Mouse (Mus musculus) olfactory bulb, adult 2 months (tissue): ENCODE measurements at regions not wholly inside any gene's neighbourhood (a gene's known extent, or its start where the extent isn't known, plus 50 kb on each side); places are given as distances from the start of the nearest gene placed in this dataset.

Experiments
- CTCF ChIP-seq: fragments of 200-500 bp; IDR thresholded peaks from 2 replicates; pipeline ENCODE4 v1.5.1; 2012; ENCODE audit warnings: low read depth, mild to moderate bottlenecking, low read length, moderate library complexity; ENCODE audit not compliant: insufficient read depth
- POLR2A ChIP-seq: fragments of 200-500 bp; IDR thresholded peaks from 2 replicates; pipeline ENCODE4 v1.6.1; 2012; ENCODE audit warnings: mild to moderate bottlenecking, low read depth, low read length, moderate library complexity; ENCODE audit not compliant: insufficient read depth

GRCm38 (mm10) chr16:12742472-12742871 is 367.0 kb upstream of the Ercc4 start:
- no peak for TF ChIP-seq CTCF
- TF ChIP-seq POLR2A, result no peak
